Mouse (Mus musculus) stomach, embryonic 15.5 days (tissue): Measurements from ENCODE around the gene Kctd12. TPM values are rescaled to one million over a fixed set of nuclear protein-coding genes. Genes with fewer than 3 reads are reported as not detected.
A peak's percentile ranks its signal among the peaks of the same experiment; 100 is the strongest.

ENCODE experiments used
- ATAC-seq: fragments of 200-750 bp; cut with Nextera tagmentation; 2 replicates; pipeline ENCODE4 v1.8.0; 2017; ENCODE audit warnings: low read depth, moderate number of reproducible peaks, moderate TSS enrichment; ENCODE audit not compliant: insufficient read depth, low FRiP score
- H3K27ac ChIP-seq: fragments of 300-500 bp; sonication (generic); 2 replicates; pipeline ENCODE4 v1.5.1; 2015; ENCODE audit warnings: mild to moderate bottlenecking, inconsistent platforms
- H3K27me3 ChIP-seq: fragments of 300-500 bp; sonication (generic); replicated peaks from 2 replicates; pipeline ENCODE4 v1.6.1; 2015; ENCODE audit warnings: inconsistent platforms
- H3K36me3 ChIP-seq: fragments of 300-500 bp; sonication (generic); 2 replicates; pipeline ENCODE4 v1.6.1; 2015; ENCODE audit warnings: inconsistent platforms
- H3K4me1 ChIP-seq: fragments of 300-500 bp; sonication (generic); 2 replicates; pipeline ENCODE4 v1.6.1; 2015; ENCODE audit warnings: inconsistent platforms
- H3K4me2 ChIP-seq: fragments of 300-500 bp; sonication (generic); 2 replicates; pipeline ENCODE4 v1.6.1; 2015; ENCODE audit warnings: mild to moderate bottlenecking, inconsistent platforms
- H3K4me3 ChIP-seq: fragments of 300-500 bp; sonication (generic); replicated peaks from 2 replicates; pipeline ENCODE4 v1.5.1; 2015; ENCODE audit warnings: inconsistent platforms
- H3K9ac ChIP-seq: fragments of 300-500 bp; sonication (generic); 2 replicates; pipeline ENCODE4 v1.6.1; 2015; ENCODE audit warnings: inconsistent platforms
- H3K9me3 ChIP-seq: fragments of 300-500 bp; sonication (generic); 2 replicates; pipeline ENCODE4 v1.6.1; 2016; ENCODE audit warnings: inconsistent platforms
- WGBS: fragments of 180-500 bp; shearing (Covaris S2); methylation state at CpG from one replicate; pipeline ENCODE4 v1.1.7; 2015; 5-methylcytosine and 5-hydroxymethylcytosine counted together
- polyA plus RNA-seq: library from polyadenylated mRNA; unstranded; fragments of >200 nt; fragmentation: Nextera tagmentation; extraction: Ambion mirVana; gene quantifications from 2 replicates; pipeline ENCODE4 v1.2.1, GENCODE M21; 2015

The Kctd12 gene
- polyA plus RNA-seq, 1 experiment from 2014 or later = 14.8 TPM

DNA sequence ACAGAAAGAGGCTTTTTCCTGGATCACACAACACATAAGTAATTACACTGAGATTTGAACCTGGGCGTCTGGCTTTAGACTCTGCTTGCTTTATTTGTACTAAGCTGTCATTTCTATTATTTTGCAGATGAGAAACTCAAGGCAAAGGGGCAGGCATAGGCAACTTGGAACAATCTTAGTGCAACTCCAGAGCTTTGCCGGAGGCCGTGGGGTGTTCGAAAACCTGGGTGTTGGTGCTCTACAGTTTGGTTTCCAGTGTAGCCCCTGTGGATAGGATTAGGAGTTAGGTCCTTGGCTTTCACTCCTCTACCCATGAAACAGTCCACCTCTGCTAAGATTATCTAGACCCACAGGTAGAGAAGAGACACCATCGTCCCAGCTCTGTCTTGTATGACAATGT, 5.2 kb upstream of the Kctd12 start:
- Histone ChIP-seq H3K9me3 (no peaks in the 10 kb centered on the region), H3K4me3 (no peak overlapping the region), H3K4me1 (no peaks in the 10 kb centered on the region), H3K36me3 (no peaks in the 10 kb centered on the region), H3K4me2 (no peak overlapping the region), H3K27ac (no peak overlapping the region), H3K27me3 (no peaks in the 10 kb centered on the region), H3K9ac (no peak overlapping the region)
- 62% methylated on average over 5 of the region's 5 CpGs for WGBS
- no peak for ATAC-seq

DNA sequence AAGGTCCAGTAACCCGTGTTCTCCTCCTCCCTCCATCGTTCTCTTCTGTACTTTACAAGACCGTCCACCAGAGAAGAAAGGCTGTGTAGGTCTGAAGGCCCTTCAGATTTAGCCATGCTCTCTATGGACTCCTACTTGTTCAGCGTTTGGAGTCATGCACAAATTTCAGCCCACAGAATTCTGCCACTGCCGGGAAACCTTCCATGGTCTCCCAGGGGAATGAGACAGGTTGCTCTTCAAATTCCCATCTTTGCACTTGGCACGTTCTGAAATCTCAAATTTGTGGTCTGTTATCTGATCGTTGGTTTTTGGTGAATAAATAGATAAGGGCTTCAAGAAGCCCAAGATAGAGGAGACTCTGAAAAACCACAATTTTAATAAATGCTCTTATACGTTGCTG, 1.2 kb upstream of the Kctd12 start:
- peak overlapping the region; percentile 91 for H3K4me2 ChIP-seq

DNA sequence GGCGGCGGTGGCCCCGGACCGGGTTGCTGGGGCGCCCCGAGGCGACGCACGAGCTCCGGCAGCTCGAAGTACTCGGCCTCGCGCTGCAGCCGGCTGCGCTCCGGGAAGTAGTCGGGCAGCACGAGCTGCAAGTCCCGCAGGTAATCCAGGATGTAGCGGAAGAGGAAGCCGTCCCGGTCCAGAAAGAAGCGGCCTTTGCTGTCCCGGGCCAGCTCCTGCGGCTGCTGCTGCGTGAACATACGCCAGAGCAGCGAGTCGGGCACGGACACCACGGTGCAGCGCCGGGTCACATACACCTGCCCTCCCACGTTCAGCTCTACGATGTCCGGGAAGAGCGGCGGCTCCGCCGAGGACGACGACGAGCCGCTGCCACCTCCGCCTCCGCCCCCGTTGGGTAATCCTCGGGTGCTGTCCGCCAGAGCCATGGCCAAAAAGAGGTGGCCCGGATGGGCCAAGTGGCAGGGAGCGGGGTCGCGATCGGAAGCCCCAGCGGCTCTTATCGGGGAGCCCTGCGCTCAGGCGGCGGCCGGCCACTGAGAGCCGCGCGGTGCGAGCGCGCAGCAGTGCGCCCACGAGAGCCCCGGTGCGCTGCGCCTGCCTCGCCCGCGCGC, 316 bp downstream of the Kctd12 start:
- H3K27ac ChIP-seq = peak overlapping the region; percentile 85
- peak overlapping the region; percentile 52 for H3K9ac ChIP-seq
- no peaks in the 10 kb centered on the region for H3K27me3 ChIP-seq
- H3K4me1 ChIP-seq = 0 out of 2 replicates have a peak, but pooled peaks cover 5% of the 10 kb centered on the region
- H3K4me3 ChIP-seq = peak overlapping the region; percentile 66
- peak overlapping the region; percentile 91 for H3K4me2 ChIP-seq
- H3K9me3 ChIP-seq = no peaks in the 10 kb centered on the region
- under 1% methylated on average over 68 of the region's 76 CpGs for WGBS
- no peaks in the 10 kb centered on the region for H3K36me3 ChIP-seq
- peak; percentile 14; the same call in 1 of the 2 replicates for ATAC-seq

More for the DNA sequence above, 1.2 kb upstream of the Kctd12 start:
- Histone ChIP-seq H3K4me3 (no peak overlapping the region), H3K36me3 (no peaks in the 10 kb centered on the region), H3K4me1 (0 out of 2 replicates have a peak, but pooled peaks cover 5% of the 10 kb centered on the region), H3K9me3 (no peaks in the 10 kb centered on the region), H3K27ac (no peak overlapping the region), H3K9ac (no peak overlapping the region), H3K27me3 (no peaks in the 10 kb centered on the region)
- WGBS = 66% methylated on average over 8 of the region's 8 CpGs
- ATAC-seq = no peak

DNA sequence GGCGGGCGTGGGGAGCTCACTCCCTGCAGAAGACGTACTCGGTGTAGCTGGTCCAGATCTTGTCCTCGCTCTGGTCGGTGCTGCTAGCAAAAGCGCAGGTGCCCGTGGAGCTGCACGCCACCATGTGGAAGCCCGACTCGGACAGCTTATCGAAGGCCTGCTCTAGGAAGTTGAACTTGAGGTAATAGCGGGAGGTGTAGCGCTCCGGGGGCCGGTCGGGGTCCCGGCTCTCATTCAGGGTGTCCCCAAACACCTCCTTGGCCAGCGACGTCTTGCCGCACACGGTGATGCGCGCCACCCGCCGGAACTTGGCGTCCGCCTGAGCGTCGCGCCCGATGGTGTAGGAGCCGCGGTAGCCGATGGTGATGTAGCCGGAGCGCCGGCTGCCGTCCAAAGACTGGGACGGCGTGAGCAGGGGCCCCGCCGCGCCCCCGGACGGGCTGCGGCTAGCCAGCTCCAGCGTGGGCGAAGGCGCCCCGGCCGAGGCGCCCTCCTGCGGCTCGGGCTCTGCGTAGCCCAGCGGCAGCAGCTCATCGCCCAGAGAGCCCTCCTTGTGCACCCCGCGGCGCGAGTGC, 909 bp downstream of the Kctd12 start:
- H3K4me3 ChIP-seq = peak overlapping the region; percentile 66

DNA sequence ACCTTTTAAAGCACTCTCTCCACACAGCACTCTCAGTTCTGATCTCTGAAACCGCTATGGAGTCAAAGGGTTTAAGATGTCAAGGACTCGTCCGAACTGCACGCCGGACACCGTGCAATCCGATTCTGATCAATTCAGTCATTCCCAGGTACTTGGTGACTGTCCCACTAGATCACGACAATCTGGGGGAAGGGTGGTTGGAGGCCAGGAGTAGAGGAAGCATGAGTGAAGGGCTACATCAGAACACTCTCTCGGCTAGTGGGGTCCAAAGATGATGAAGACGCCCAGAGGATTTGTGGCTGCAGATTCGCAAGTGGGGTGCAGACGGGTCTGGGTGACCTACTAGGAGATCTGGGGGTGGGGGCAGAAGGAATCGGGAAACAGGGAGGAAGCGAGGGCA, 1.5 kb downstream of the Kctd12 start:
- no peak for ATAC-seq
- H3K9me3 ChIP-seq = no peaks in the 10 kb centered on the region
- peak overlapping the region; percentile 91 for H3K4me2 ChIP-seq
- H3K9ac ChIP-seq = peak overlapping the region; percentile 52; the same call in 1 of the 2 replicates
- peak overlapping the region; percentile 85; the same call in 1 of the 2 replicates for H3K27ac ChIP-seq
- H3K4me1 ChIP-seq = 0 out of 2 replicates have a peak, but pooled peaks cover 5% of the 10 kb centered on the region
- no peaks in the 10 kb centered on the region for H3K27me3 ChIP-seq
- H3K36me3 ChIP-seq = no peaks in the 10 kb centered on the region
- peak overlapping the region; percentile 66 for H3K4me3 ChIP-seq
- WGBS = 11% methylated on average over 14 of the region's 14 CpGs

More for the DNA sequence above, 909 bp downstream of the Kctd12 start:
- 0 out of 2 replicates have a peak, but pooled peaks cover 5% of the 10 kb centered on the region for H3K4me1 ChIP-seq
- H3K27ac ChIP-seq = peak overlapping the region; percentile 85
- under 1% methylated on average over 61 of the region's 62 CpGs for WGBS
- ATAC-seq = peak; percentile 9; the same call in 1 of the 2 replicates
- H3K36me3 ChIP-seq = no peaks in the 10 kb centered on the region
- H3K4me2 ChIP-seq = peak overlapping the region; percentile 91
- H3K9me3 ChIP-seq = no peaks in the 10 kb centered on the region
- no peaks in the 10 kb centered on the region for H3K27me3 ChIP-seq
- peak overlapping the region; percentile 52 for H3K9ac ChIP-seq

DNA sequence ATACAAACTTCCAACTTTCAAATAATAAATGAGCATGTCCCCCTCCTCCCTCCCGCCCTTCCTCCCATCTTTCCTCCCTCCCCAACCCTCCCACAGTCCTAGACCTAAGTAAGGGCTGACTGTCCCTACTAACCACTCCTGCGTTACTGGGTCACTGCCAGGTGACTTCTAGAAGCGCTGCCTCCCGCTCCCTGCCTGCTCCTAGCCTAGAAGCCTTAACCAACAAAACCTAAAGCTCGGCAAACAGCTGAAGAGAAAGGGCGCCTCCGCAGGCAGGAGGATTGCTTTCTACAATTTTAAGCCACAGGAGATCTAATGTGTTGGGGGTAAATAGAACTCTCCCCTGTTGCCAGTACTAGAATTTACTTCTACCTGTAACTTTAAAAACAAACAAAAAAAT, 2.0 kb downstream of the Kctd12 start:
- 0 out of 2 replicates have a peak overlapping the region, but pooled peaks have one; percentile 85 for H3K27ac ChIP-seq
- H3K36me3 ChIP-seq = no peaks in the 10 kb centered on the region
- WGBS = 19% methylated on average over 7 of the region's 7 CpGs
- no peak for ATAC-seq
- no peaks in the 10 kb centered on the region for H3K27me3 ChIP-seq
- H3K4me3 ChIP-seq = peak overlapping the region; percentile 66
- H3K9ac ChIP-seq = peak overlapping the region; percentile 52; the same call in 1 of the 2 replicates
- 0 out of 2 replicates have a peak, but pooled peaks cover 5% of the 10 kb centered on the region for H3K4me1 ChIP-seq
- no peaks in the 10 kb centered on the region for H3K9me3 ChIP-seq
- peak overlapping the region; percentile 91 for H3K4me2 ChIP-seq

DNA sequence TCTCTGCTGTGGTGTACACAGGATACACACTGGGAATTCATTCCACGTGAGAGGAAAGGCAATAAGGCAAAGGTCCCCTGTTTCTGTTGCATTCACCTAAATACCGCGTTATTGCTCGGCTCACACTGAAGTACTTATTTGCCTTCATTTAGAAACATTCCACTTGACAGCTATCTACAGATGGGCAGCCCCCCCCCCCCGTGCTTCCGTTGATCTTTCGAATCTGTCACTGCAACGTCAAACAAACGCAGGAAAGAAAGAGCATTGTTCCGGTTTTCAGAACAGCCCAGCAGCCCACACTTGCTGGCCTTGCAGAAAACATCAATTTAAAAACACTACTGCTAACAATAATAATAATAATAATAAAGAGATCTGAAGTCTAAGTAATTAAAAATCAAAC, 2.6 kb downstream of the Kctd12 start:
- Histone ChIP-seq H3K36me3 (no peaks in the 10 kb centered on the region), H3K4me1 (0 out of 2 replicates have a peak, but pooled peaks cover 5% of the 10 kb centered on the region), H3K4me3 (peak overlapping the region; percentile 25), H3K9ac (no peak overlapping the region), H3K27me3 (no peaks in the 10 kb centered on the region), H3K4me2 (peak overlapping the region; percentile 38), H3K27ac (no peak overlapping the region), H3K9me3 (no peaks in the 10 kb centered on the region)
- ATAC-seq = no peak
- 10% methylated on average over 10 of the region's 10 CpGs for WGBS

DNA sequence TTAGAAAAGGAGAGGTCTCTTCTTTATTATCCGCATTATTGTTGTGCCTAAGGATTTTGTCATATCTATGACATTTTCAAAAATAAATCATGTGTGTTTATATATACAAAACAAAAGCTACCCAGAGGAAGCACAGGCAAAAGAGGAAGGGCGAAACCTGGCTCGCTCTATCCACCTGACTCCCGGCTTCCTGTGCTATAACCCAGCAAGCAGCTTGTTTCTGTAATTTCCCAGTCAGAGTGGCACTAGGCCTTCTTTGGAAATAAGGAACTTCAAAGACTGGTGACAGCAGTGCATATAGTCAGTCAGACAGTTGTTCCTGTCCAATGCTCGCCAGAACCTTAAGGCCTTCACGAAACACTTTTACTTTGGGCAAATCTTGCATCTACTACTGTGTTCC, 6.6 kb downstream of the Kctd12 start:
- ATAC-seq = no peak
- Histone ChIP-seq H3K27me3 (no peaks in the 10 kb centered on the region), H3K27ac (no peak overlapping the region), H3K9me3 (no peaks in the 10 kb centered on the region), H3K36me3 (no peaks in the 10 kb centered on the region), H3K4me2 (no peak overlapping the region), H3K4me1 (no peaks in the 10 kb centered on the region), H3K9ac (no peak overlapping the region), H3K4me3 (no peak overlapping the region)
- WGBS = 74% methylated on average over 6 of the region's 6 CpGs

DNA sequence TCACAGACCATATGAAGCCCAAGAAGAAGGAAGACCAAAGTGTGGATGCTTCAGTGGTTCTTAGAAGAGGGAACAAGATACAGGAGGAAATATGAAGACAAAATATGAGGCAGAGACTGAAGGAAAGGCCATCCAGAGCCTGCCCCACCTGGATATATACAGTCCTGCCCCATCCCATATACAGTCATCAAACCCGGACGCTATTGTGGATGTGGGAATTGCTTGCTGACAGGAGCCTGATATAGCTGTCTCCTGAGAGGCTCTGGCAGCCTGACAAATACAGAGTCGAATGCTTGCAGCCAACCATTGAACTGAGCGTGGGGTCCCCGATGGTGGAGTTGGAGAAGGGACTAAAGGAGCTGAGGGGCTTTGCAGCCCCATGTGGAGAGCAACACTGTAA, 13.6 kb downstream of the Kctd12 start:
- H3K36me3 ChIP-seq = no peaks in the 10 kb centered on the region

DNA sequence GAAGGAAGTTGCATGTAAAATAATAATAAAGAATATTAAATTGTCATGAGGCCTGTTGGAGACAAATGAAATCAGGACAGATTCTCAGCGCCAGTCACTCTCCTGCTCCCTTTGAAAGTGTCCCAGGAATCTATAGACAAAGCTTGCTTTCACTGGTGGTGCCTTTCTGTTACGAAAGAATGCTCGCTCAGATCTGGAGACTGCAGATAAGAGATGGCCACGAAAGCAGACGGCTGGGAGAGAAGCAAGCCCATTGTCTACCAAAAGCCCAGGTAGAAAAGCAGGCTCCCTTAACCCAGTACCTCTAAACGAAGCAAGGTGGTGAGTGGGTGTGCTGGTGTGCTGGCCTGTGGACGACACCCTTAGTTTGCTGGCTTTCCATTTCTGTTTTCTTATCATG, 16.2 kb downstream of the Kctd12 start:
- no peak overlapping the region for H3K9ac ChIP-seq
- no peak overlapping the region for H3K27ac ChIP-seq
- no peaks in the 10 kb centered on the region for H3K36me3 ChIP-seq
- no peaks in the 10 kb centered on the region for H3K27me3 ChIP-seq
- no peak for ATAC-seq
- 50% methylated on average over 7 of the region's 7 CpGs for WGBS
- no peak overlapping the region for H3K4me3 ChIP-seq
- H3K9me3 ChIP-seq = no peaks in the 10 kb centered on the region
- 0 out of 2 replicates have a peak, but pooled peaks cover 3% of the 10 kb centered on the region for H3K4me1 ChIP-seq
- H3K4me2 ChIP-seq = no peak overlapping the region

More for the DNA sequence above, 13.6 kb downstream of the Kctd12 start:
- H3K9ac ChIP-seq = no peak overlapping the region
- 0 out of 2 replicates have a peak, but pooled peaks cover 3% of the 10 kb centered on the region for H3K4me1 ChIP-seq
- no peaks in the 10 kb centered on the region for H3K9me3 ChIP-seq
- no peak overlapping the region for H3K27ac ChIP-seq
- WGBS = 67% methylated on average over 5 of the region's 5 CpGs
- no peak overlapping the region for H3K4me2 ChIP-seq
- H3K4me3 ChIP-seq = no peak overlapping the region
- no peaks in the 10 kb centered on the region for H3K27me3 ChIP-seq
- ATAC-seq = no peak

DNA sequence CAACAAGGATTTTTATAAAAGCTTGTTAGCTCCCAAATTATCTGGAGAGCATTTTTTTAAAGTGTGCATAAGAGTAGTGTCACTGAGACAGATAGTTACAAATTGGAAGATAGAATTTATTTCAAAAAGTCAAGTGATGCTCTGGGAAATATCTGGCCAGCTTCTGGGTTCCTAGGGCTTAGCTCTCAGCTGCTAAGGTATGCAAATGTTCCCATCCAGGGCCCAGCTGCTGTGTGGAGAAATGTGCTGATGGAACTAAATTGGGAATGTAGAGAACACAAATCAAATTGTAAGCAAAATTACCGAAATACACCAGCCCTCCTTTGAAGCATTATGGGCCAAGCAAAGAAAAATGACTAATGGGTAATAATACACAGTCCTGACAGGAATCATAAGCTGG, 16.6 kb downstream of the Kctd12 start:
- Histone ChIP-seq H3K4me1 (0 out of 2 replicates have a peak, but pooled peaks cover 3% of the 10 kb centered on the region), H3K27ac (no peak overlapping the region), H3K4me2 (no peak overlapping the region), H3K36me3 (no peaks in the 10 kb centered on the region), H3K27me3 (no peaks in the 10 kb centered on the region), H3K4me3 (no peak overlapping the region), H3K9me3 (no peaks in the 10 kb centered on the region), H3K9ac (no peak overlapping the region)
- WGBS = 29% methylated on average over 1 of the region's 1 CpGs
- no peak; the same call in 1 of the 2 replicates for ATAC-seq

DNA sequence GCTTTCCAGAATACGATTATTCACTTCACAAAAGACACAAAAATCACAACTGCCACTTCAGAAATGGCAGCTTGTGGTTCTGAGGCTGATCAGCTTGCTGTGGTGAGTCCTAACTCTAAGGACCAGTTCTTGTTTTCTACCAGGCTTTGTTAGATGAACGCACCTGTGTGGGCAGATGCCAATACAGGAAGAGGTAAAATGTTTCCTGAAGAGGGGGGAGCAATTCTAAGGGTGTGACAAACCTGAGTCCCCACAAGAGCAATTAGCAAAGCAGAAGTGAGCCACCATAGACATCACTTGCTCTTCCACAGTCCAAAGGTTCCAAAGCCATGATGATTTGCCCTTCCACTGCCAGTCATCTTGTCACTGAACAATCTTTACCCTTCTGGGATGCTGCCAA, 20.4 kb downstream of the Kctd12 start:
- ATAC-seq = no peak
- H3K27ac ChIP-seq = no peak overlapping the region
- no peaks in the 10 kb centered on the region for H3K27me3 ChIP-seq
- no peaks in the 10 kb centered on the region for H3K36me3 ChIP-seq
- 0 out of 2 replicates have a peak, but pooled peaks cover 3% of the 10 kb centered on the region for H3K4me1 ChIP-seq
- 90% methylated on average over 2 of the region's 2 CpGs for WGBS
- H3K9me3 ChIP-seq = no peaks in the 10 kb centered on the region
- H3K4me3 ChIP-seq = no peak overlapping the region
- no peak overlapping the region for H3K9ac ChIP-seq
- no peak overlapping the region for H3K4me2 ChIP-seq
